Mouse (Mus musculus) lung, postnatal 0 days (tissue): ENCODE data around the gene Fam172a.

ENCODE experiments used
- CTCF ChIP-seq: IDR thresholded peaks from 2 replicates; pipeline ENCODE4 v1.5.1; 2016; ENCODE audit warnings: antibody characterized with exemption, mild to moderate bottlenecking
- EP300 ChIP-seq: IDR thresholded peaks from 2 replicates; pipeline ENCODE4 v1.6.1; 2016; ENCODE audit warnings: antibody characterized with exemption, mild to moderate bottlenecking, control low read depth

GRCm38 (mm10) chr13:77810449-77810848 lies 108.6 kb downstream of the Fam172a start:
- no peak for TF ChIP-seq CTCF
- no peak for TF ChIP-seq EP300
